Mouse (Mus musculus) erythroblast, embryonic 14.5 days (primary cell): Measurements from ENCODE around the gene Cnksr3. TPM values are rescaled to one million over a fixed set of nuclear protein-coding genes. Genes with fewer than 3 reads are reported as not detected.

ENCODE experiments used
- H3K27me3 ChIP-seq: 2 replicates; pipeline ENCODE4 v1.6.1; 2012; ENCODE audit warnings: inconsistent platforms; ENCODE audit not compliant: control insufficient read depth
- H3K36me3 ChIP-seq: 2 replicates; pipeline ENCODE4 v1.6.1; 2012; ENCODE audit warnings: mild to moderate bottlenecking, inconsistent platforms; ENCODE audit not compliant: control insufficient read depth
- H3K4me1 ChIP-seq: 2 replicates; pipeline ENCODE4 v1.6.1; 2012; ENCODE audit warnings: inconsistent platforms; ENCODE audit not compliant: control insufficient read depth
- H3K4me3 ChIP-seq: replicated peaks from 2 replicates; pipeline ENCODE3; 2012; ENCODE audit warnings: moderate library complexity, mild to moderate bottlenecking, inconsistent platforms
- H3K9me3 ChIP-seq: 2 replicates; pipeline ENCODE4 v1.6.1; 2012; ENCODE audit warnings: low read length, inconsistent platforms, mixed read lengths; ENCODE audit not compliant: control insufficient read depth
- GATA1 ChIP-seq: IDR thresholded peaks from 2 replicates; pipeline ENCODE4 v1.6.1; 2012; ENCODE audit warnings: low read length, inconsistent platforms, mixed read lengths
- TAL1 ChIP-seq: IDR thresholded peaks from 3 replicates; pipeline ENCODE4 v1.6.1; 2012; ENCODE audit warnings: low read length, inconsistent platforms, mixed read lengths
- polyA plus RNA-seq: library from polyadenylated mRNA; stranded (reverse); fragments of >175 nt; gene quantifications from 2 replicates; pipeline ENCODE4 v1.2.3, GENCODE M21; 2012

Cnksr3 gene
- 0.77 and 0.90 TPM in 2 replicates for polyA plus RNA-seq

GRCm38 (mm10) chr10:7211696-7212482 lies at the start of gene Cnksr3:
Gene Cnksr3, minus strand, starts transcription at chr10:7212237.
- Histone ChIP-seq H3K27me3 (no peaks in the 10 kb centered on the region), H3K36me3 (peaks cover 9% of the 10 kb centered on the region), H3K4me3 (peak within 1 kb of the TSS; percentile 91), H3K4me1 (peaks cover 70% of the 10 kb centered on the region), H3K9me3 (no peaks in the 10 kb centered on the region)
- TF ChIP-seq GATA1 = no peak
- no peak for TF ChIP-seq TAL1

GRCm38 (mm10) chr10:7260166-7261108 lies 48.4 kb upstream of the Cnksr3 start:
- Histone ChIP-seq H3K4me3 (no peak overlapping the region), H3K9me3 (no peaks in the 10 kb centered on the region), H3K36me3 (no peaks in the 10 kb centered on the region), H3K4me1 (no peaks in the 10 kb centered on the region), H3K27me3 (no peaks in the 10 kb centered on the region)
- TF ChIP-seq GATA1 = peak; percentile 29; the same call in 1 of the 2 replicates
- TF ChIP-seq TAL1 = no peak

GRCm38 (mm10) chr10:7258607-7259006 lies 46.6 kb upstream of the Cnksr3 start:
- no peaks in the 10 kb centered on the region for H3K9me3 ChIP-seq
- no peak overlapping the region for H3K4me3 ChIP-seq
- H3K4me1 ChIP-seq = no peaks in the 10 kb centered on the region
- no peaks in the 10 kb centered on the region for H3K36me3 ChIP-seq
- H3K27me3 ChIP-seq = no peaks in the 10 kb centered on the region
- TF ChIP-seq TAL1 = no peak
- no peak for TF ChIP-seq GATA1

- H3K4me1 ChIP-seq = no peaks in the 10 kb centered on the region
These were observed 38.4 kb upstream of the Cnksr3 start for GRCm38 (mm10) chr10:7250455-7250854.

GRCm38 (mm10) chr10:7234601-7235000 lies 22.6 kb upstream of the Cnksr3 start:
- H3K4me1 ChIP-seq = no peaks in the 10 kb centered on the region
- H3K36me3 ChIP-seq = no peaks in the 10 kb centered on the region
- no peak overlapping the region for H3K4me3 ChIP-seq
- H3K27me3 ChIP-seq = no peaks in the 10 kb centered on the region
- no peak for TF ChIP-seq GATA1
- TF ChIP-seq TAL1 = no peak
- no peaks in the 10 kb centered on the region for H3K9me3 ChIP-seq

More at GRCm38 (mm10) chr10:7250455-7250854, 38.4 kb upstream of the Cnksr3 start:
- no peaks in the 10 kb centered on the region for H3K27me3 ChIP-seq
- TF ChIP-seq TAL1 = no peak
- no peak for TF ChIP-seq GATA1
- H3K36me3 ChIP-seq = no peaks in the 10 kb centered on the region
- no peaks in the 10 kb centered on the region for H3K9me3 ChIP-seq
- no peak overlapping the region for H3K4me3 ChIP-seq

- TF ChIP-seq GATA1 (no peak), TAL1 (no peak)
- Histone ChIP-seq H3K27me3 (no peaks in the 10 kb centered on the region), H3K4me3 (no peak overlapping the region), H3K9me3 (no peaks in the 10 kb centered on the region), H3K4me1 (peaks cover 17% of the 10 kb centered on the region), H3K36me3 (no peaks in the 10 kb centered on the region; the same call in 1 of the 2 replicates)
These were observed 5.6 kb upstream of the Cnksr3 start for GRCm38 (mm10) chr10:7217551-7218127.

- H3K9me3 ChIP-seq = no peaks in the 10 kb centered on the region
- no peaks in the 10 kb centered on the region for H3K27me3 ChIP-seq
- peaks cover 44% of the 10 kb centered on the region for H3K4me1 ChIP-seq
- H3K36me3 ChIP-seq = no peaks in the 10 kb centered on the region; the same call in 1 of the 2 replicates
- TF ChIP-seq GATA1 (no peak), TAL1 (no peak)
- no peak overlapping the region for H3K4me3 ChIP-seq
These were observed 2.7 kb upstream of the Cnksr3 start for GRCm38 (mm10) chr10:7214718-7215117.

GRCm38 (mm10) chr10:7213066-7213630 lies 1.1 kb upstream of the Cnksr3 start:
- Histone ChIP-seq H3K4me3 (peak overlapping the region; percentile 91), H3K27me3 (no peaks in the 10 kb centered on the region), H3K9me3 (no peaks in the 10 kb centered on the region), H3K36me3 (peaks cover 6% of the 10 kb centered on the region), H3K4me1 (peaks cover 59% of the 10 kb centered on the region)
- TF ChIP-seq GATA1 (no peak), TAL1 (no peak)

- H3K27me3 ChIP-seq = no peaks in the 10 kb centered on the region
- no peaks in the 10 kb centered on the region for H3K9me3 ChIP-seq
- H3K36me3 ChIP-seq = peaks cover 6% of the 10 kb centered on the region
- peak overlapping the region; percentile 91 for H3K4me3 ChIP-seq
- H3K4me1 ChIP-seq = peaks cover 65% of the 10 kb centered on the region
- TF ChIP-seq GATA1 (no peak), TAL1 (no peak)
These were observed 500 bp upstream of the Cnksr3 start for GRCm38 (mm10) chr10:7212537-7212936.
